Mouse (Mus musculus) cortical plate, adult 2 months (tissue): Measurements from ENCODE around the gene Dph2.

ENCODE experiments used
- CTCF ChIP-seq: fragments of 200-500 bp; IDR thresholded peaks from 2 replicates; pipeline ENCODE4 v1.5.1; 2011; ENCODE audit warnings: mild to moderate bottlenecking, control low read depth, low read length; ENCODE audit not compliant: insufficient read depth; ENCODE audit errors: extremely low read depth
- POLR2A ChIP-seq: fragments of 200-500 bp; IDR thresholded peaks from 2 replicates; pipeline ENCODE4 v1.6.1; 2011; ENCODE audit warnings: mild to moderate bottlenecking, low read length, control low read depth; ENCODE audit not compliant: insufficient read depth; ENCODE audit errors: extremely low read depth

DNA sequence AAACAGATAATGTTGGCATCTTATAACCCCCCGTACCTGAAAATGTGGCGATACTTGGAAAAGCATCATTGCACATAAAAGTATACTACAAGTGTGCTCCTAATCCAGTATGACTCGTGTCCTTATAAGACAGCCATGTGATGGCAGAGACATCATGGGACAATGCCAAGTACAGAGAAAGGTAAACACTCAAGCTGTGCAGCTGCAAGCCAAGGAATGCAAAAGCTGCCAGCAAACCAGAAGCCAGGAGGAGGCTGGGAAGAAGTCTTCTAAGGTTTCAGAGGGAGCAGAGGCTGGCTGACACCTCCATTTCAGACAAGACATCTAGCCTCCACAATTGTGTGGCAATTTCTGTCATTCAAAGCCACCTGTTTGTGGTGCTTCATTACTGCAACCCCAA lies 14.4 kb upstream of the Dph2 start:
- no peak for TF ChIP-seq POLR2A
- no peak for TF ChIP-seq CTCF
